Comparison of ENCODE assay signal across 8 mouse cellular contexts in genomic region chr4:135855080-135855479, GRCm38 (mm10). TPM values are rescaled to one million over a fixed set of nuclear protein-coding genes. Genes with fewer than 3 reads are reported as not detected.
DNase-seq lines count a peak whose midpoint lies in the region; ATAC-seq and TF ChIP-seq lines count a peak whose summit lies in the region.

No protein-coding gene starts in this region.

- peak; percentile 30; the same call in 1 of the 2 replicates for ATAC-seq in megakaryocyte, adult 5-6 weeks (ENCODE audit: poor library complexity, severe bottlenecking)

- DNase-seq in layer of hippocampus, adult 2 months (ENCODE audit: low spot score in 2 of 2) = no peak
- DNase-seq in layer of hippocampus, adult 9-10 months (ENCODE audit: low spot score) = no peak
- peak; percentile 78 for DNase-seq in brain, embryonic 14.5 days (ENCODE audit: low read depth)
- DNase-seq in heart, postnatal 4 days = peak; percentile 28
- no peak for DNase-seq in ovary, postnatal 36 days (ENCODE audit: low spot score)
- DNase-seq in frontal cortex, postnatal 10 days (ENCODE audit: low spot score in 2 of 2) = no peak
- no peak for DNase-seq in left cerebral cortex, adult 8-10 months (ENCODE audit: low spot score in 2 of 2)

- TF ChIP-seq CTCF in layer of hippocampus, adult 2 months (conservative IDR thresholded peaks at IDR 0.05) = no peak
- 0 out of 2 replicates have a peak, but pooled peaks have one; percentile 6 for TF ChIP-seq CTCF in brain, embryonic 14.5 days (IDR thresholded peaks at IDR 0.05; ENCODE audit: borderline replicate concordance, extremely low read depth, insufficient read depth, insufficient read length)

- TF ChIP-seq POLR2A in brain, embryonic 14.5 days (IDR thresholded peaks at IDR 0.05; ENCODE audit: borderline replicate concordance, extremely low read depth, insufficient read depth, insufficient read length, poor library complexity, severe bottlenecking) = no peak

- H3K27ac ChIP-seq in layer of hippocampus, adult 2 months = peak overlapping the region; percentile 94

- H3K4me3 ChIP-seq in layer of hippocampus, adult 2 months = peak overlapping the region; percentile 86

RNA-seq across cellular contexts. Expression of gene Srsf10, which starts 0.5 kb away (rescaled TPM):
- total RNA-seq in layer of hippocampus, adult 2 months (2021) = 10 to 100 TPM; 82.6 to 94.2 TPM
- polyA plus RNA-seq in brain, embryonic 14.5 days (2012; rRNA removed) = 128 and 142 TPM in 2 replicates
- total RNA-seq in heart, postnatal 4 days (2021) = 10 to 100 TPM; 73.8 to 80.5 TPM
- total RNA-seq in megakaryocyte, adult 5-6 weeks (2015) = 104 and 125 TPM in 2 replicates
- total RNA-seq in megakaryocyte, adult 5-6 weeks (2017) = 130 and 147 TPM in 2 replicates
- 10 to 100 TPM; 60.1 to 69.5 (median 63.3) TPM for total RNA-seq in left cerebral cortex, adult 8-10 months (2022)

RNA-seq across cellular contexts. Expression of gene Pnrc2, which starts 18.6 kb away (rescaled TPM):
- total RNA-seq in layer of hippocampus, adult 2 months (2021) = 10 to 100 TPM; 52.7 to 54.8 TPM
- 67.1 and 74.4 TPM in 2 replicates for polyA plus RNA-seq in brain, embryonic 14.5 days (2012; rRNA removed)
- 10 to 100 TPM; 81.7 to 88.6 TPM for total RNA-seq in heart, postnatal 4 days (2021)
- total RNA-seq in megakaryocyte, adult 5-6 weeks (2015) = 248 and 273 TPM in 2 replicates
- total RNA-seq in megakaryocyte, adult 5-6 weeks (2017) = 249 and 251 TPM in 2 replicates
- total RNA-seq in left cerebral cortex, adult 8-10 months (2022) = 10 to 100 TPM; 39.6 to 49.8 (median 44.9) TPM

RNA-seq across cellular contexts. Expression of gene Cnr2, which starts 40.1 kb away (rescaled TPM):
- total RNA-seq in layer of hippocampus, adult 2 months (2021) = under 1 TPM in 1 of 2 experiments, not detected in 1; 0.12 TPM
- 0.19 and 0.25 TPM in 2 replicates for polyA plus RNA-seq in brain, embryonic 14.5 days (2012; rRNA removed)
- total RNA-seq in heart, postnatal 4 days (2021) = under 1 TPM; 0.68 to 0.74 TPM
- total RNA-seq in megakaryocyte, adult 5-6 weeks (2015) = 15.2 and 16.9 TPM in 2 replicates
- 18.8 and 20.7 TPM in 2 replicates for total RNA-seq in megakaryocyte, adult 5-6 weeks (2017)
- under 1 TPM; 0.13 to 0.74 (median 0.40) TPM for total RNA-seq in left cerebral cortex, adult 8-10 months (2022)

Comparison
In these comparisons a context has a peak if more than half of its experiments do, and no peak if none do; other contexts are left out.
1. DNase-seq: peak in brain, embryonic 14.5 days (single experiment) and heart, postnatal 4 days (single experiment); none in layer of hippocampus, adult 2 months (0 of 2), layer of hippocampus, adult 9-10 months (single experiment), ovary, postnatal 36 days (single experiment), frontal cortex, postnatal 10 days (0 of 2) and left cerebral cortex, adult 8-10 months (0 of 2).
2. RNA of gene Cnr2, which starts 40.1 kb away (total RNA-seq): 15.2 to 20.7 TPM in megakaryocyte, adult 5-6 weeks; 0.68 to 0.74 TPM in heart, postnatal 4 days, 0.13 to 0.74 TPM in left cerebral cortex, adult 8-10 months and 0.12 TPM in layer of hippocampus, adult 2 months; every median in the first group is over 4 times any median in the second.